Mouse (Mus musculus) frontal cortex, adult 2 months (tissue): ENCODE data around the gene Otud7a. TPM values are rescaled to one million over a fixed set of nuclear protein-coding genes. Genes with fewer than 3 reads are reported as not detected.

Source experiments
- DNase-seq, 2 experiments: peaks; one replicate each; pipeline ENCODE4 v3.0.0; 2022; ENCODE audit warnings: low spot score in 1 of 2; ENCODE audit errors: extremely low spot score in 1 of 2
- polyA plus RNA-seq: library from polyadenylated mRNA; depleted of rRNA; stranded (reverse); fragments of >200 nt; gene quantifications from 2 replicates; pipeline ENCODE4 v1.2.3, GENCODE M21; 2012

Gene Otud7a
- polyA plus RNA-seq, 1 experiment: 65.9 TPM

- peak in 1 of 2 experiments; percentile 35 for DNase-seq
These were observed 232.1 kb downstream of the Otud7a start for GRCm38 (mm10) chr7:63676631-63677030.

DNA sequence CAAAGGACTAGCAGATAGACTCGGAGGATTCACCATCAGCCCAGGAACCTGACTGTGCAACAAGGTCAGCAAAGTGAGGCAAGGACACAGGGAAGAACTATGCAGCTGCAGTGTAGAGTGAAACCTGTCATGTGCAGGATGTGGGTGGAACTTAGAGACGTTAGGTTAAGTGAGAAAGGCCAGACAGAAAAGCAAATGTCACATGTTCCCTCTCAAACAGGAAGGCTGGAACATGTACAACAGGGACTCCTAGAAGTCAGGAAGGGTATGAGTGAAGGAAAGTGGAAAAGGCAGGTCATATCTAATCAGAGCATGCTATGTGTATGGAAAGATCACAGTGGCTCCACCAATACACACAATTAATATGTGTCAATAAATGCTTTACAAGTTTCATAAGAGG, 232.6 kb downstream of the Otud7a start:
- DNase-seq: no peak

DNA sequence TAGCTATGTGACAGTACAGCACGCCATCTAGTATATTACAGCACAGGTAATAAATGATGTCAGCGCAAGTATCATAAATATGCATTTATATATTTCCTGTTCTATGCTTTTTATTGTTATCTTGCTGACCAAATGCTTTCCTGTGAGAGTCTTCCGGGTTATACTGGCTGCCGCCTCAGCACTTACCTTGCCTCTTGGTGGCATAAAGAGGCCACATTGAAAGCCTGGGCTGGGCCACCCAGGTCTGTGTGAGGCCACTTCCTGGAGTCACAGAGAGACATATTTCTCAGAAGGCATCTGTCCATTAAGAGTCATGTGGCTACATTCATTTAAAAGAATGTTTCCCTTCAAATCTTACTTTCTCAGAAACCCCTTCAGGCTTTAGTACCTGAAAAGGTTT, 242.5 kb downstream of the Otud7a start:
- DNase-seq: no peak

GRCm38 (mm10) chr7:63697921-63698320, 253.4 kb downstream of the Otud7a start:
- peak in 1 of 2 experiments; percentile 39 for DNase-seq

DNA sequence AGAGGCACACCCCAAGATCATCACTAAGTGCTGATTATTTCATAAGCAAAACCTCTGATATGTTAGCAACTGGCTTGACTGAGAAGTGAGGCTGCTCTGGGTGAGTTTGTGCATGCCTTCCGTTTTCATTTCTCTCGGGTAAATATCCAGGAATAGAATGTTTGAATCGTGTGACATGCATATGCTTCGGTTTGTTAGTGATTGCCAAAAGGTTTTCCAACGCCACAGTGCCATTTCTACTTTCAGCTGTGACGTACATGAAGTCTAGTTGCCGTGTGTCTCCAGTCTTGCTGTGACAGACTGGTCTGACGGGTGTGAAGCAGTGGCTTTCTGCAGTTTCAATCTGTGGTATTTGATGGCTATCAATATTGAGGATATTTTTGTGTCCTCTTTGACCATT, 273.4 kb downstream of the Otud7a start:
- peak in 1 of 2 experiments; percentile 28 for DNase-seq

DNA sequence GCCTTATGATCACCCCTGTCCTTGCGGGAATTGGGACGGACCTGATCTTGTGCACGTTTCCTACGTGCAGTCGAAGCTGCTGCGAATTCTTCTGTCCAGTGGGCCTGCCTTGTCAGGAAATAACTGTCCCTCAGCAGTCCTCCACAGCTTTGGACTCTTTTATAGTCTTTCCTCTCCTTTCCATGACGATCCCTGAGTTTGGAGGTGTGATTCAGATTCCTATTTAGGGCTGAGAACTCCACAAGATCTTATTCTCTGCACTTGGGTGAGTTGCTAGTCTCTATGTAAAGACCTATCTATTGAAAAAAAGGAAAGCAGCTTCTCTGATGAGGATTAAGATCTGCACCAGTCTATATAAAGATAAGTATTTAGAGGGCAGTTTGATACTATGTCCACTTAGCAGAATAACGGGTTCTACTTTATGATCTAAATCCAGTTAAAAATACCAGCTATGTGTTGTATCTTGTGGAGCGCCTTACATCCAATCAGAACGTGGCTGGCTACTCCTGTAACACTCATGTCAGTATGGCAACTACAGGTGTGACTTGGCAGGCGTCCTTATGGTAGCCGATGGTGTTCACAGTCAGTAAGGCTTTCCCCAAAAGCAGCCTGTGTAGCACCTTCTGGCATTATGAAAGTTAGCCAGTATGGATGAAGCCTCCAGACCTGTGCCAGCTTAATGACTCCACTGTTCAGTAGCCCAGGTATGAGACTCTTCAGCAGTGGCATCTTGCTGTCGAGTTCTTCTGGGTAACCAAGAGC, 274.8 kb downstream of the Otud7a start:
- DNase-seq: peak in 1 of 2 experiments; percentile 46

DNA sequence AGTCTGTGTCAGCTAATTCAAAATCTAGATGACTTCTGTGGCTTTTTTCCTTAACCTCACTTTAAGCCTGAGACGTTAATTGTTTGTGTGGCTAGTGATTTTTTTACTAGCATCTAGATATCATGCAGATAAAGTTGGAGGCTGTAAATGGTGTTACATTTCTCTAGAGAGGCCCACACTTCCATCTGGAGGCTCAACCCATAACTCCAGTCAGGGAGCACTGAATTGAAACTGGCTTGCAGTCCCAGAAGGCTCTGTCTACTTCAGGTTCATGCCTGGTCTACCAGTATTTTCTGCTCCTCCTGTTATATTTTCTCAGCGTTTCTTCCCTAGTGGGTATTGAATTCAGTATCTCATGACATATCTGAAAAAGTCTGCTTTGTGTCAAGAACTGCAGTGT, 276.1 kb downstream of the Otud7a start:
- DNase-seq: peak in 1 of 2 experiments; percentile 45

GRCm38 (mm10) chr7:63725040-63725729, 280.6 kb downstream of the Otud7a start:
- no peak for DNase-seq

- no peak for DNase-seq
These were observed 285.1 kb downstream of the Otud7a start for GRCm38 (mm10) chr7:63729605-63730004.

- no peak for DNase-seq
These were observed 285.5 kb downstream of the Otud7a start for GRCm38 (mm10) chr7:63730012-63730411.

GRCm38 (mm10) chr7:63737725-63738124, 293.2 kb downstream of the Otud7a start:
- no peak for DNase-seq

GRCm38 (mm10) chr7:63738142-63738541, 293.6 kb downstream of the Otud7a start:
- no peak for DNase-seq

DNA sequence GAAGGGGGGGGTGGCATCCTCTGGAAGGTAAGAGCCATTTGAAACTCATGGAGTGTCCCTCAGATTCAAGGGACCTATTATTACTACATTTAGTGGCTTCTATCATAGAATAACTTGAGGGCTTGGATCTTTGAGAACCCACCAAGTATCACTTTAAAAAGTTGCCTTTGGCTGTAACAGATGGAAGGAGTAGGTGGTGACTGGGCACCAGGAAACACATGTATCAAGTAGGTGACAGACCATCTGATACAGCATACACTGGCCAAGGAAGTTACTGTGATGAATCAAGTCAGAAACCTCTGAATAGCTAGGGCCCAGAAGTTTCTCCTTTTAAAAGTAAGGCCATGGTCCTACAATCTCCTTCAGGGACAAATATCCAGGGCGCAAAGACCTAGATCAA, 298.6 kb downstream of the Otud7a start:
- no peak for DNase-seq

DNA sequence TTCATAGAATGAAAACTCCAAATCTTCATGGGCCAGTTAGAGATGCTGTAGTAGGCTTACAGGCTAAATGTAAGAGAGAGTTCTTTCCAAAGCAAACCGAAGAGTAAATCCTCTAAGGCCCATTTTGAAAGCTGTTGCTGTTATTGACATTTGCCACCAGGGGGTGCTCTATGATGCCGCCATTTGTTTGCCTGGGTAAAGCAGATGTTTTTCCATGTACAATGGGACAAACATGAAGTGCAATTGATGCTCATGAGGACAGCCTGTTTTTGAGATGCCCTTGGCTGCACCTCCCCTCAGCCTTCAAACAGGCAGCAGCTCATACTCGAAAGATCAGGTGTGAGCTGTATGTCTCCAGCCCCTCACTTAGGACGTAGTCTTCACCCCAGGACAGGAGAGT, 307.5 kb downstream of the Otud7a start:
- peak in 1 of 2 experiments; percentile 64 for DNase-seq

DNA sequence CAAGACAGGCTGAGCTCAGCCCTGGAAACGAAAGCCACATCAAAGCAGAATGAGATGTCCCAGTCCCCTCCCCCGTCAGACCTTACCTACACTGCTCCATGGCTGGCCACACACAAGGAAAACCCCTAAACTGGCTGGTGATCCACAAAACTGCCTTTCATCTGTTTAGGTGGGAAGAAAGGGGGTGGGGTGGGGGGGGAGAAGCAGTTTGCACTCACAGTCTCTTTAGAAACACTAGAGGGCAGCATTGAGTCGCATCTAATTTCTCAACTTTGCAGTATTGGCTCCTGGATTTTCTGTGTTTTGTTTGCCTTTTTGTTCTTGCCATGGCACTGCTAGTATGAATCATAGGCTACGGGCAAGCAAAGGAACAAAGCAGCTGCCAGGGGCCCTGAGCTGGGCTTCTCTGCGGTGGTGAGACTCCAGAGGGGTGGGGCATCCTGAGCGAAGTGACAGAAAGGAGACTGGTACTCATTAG, 308.8 kb downstream of the Otud7a start:
- DNase-seq: peak in 1 of 2 experiments; percentile 84

DNA sequence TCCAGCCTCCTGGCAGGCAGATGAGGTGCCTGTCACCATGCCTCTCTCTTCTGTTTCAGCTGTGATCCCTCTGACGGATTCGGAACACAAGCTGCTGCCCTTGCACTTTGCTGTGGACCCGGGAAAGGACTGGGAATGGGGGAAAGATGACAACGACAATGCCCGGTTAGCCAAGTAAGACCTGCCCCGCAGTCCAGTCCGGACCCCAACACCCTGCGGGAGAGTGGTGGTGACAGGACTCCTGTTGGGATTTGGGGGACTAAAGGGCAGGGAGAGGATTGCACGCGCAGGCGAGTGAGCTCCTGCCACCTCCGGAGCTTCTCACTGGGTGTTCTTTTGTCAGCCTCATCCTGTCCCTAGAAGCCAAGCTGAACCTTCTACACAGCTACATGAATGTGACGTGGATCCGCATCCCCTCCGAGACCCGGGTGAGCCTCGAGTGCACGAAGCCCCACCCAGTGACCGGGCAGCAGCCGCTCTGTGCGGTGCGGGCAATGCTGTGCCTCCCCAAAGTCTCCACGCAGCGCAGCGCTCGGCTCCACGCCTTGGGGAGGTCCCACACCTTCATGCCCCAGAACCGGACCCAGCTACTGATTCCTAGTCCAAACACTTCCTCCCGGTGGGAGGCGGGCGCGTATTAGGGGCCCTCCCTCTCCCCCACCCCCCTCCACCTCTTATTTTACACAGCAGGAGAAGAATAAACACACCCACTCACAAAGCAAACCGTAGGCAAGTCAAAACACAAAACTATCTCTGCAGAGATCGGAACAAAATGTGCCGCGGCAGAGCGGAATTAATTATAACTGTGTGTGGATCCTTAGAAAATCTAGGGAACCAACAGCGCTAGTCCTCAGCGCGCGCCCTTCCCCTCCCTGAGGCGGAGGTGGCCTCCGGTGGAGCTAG, 310.3 kb downstream of the Otud7a start:
- DNase-seq: peak in 1 of 2 experiments; percentile 85

- peak; percentile 75 to 94 for DNase-seq
These were observed 311.0 kb downstream of the Otud7a start for GRCm38 (mm10) chr7:63755476-63755948.

- DNase-seq: no peak
These were observed 312.7 kb downstream of the Otud7a start for GRCm38 (mm10) chr7:63757136-63757677.

- DNase-seq: no peak
These were observed 313.2 kb downstream of the Otud7a start for GRCm38 (mm10) chr7:63757678-63758239.

- DNase-seq: no peak
These were observed 313.8 kb downstream of the Otud7a start for GRCm38 (mm10) chr7:63758240-63758826.
